Mouse (Mus musculus) bone marrow, adult 2 months (tissue): ENCODE data around the gene Pdpr. TPM values are rescaled to one million over a fixed set of nuclear protein-coding genes. Genes with fewer than 3 reads are reported as not detected.
A peak's percentile ranks its signal among the peaks of the same experiment; 100 is the strongest.
"Not testable (repeated sequence)": the region's sequence is repeated elsewhere in the genome, so short reads cannot be mapped to it uniquely, and the experiment has no call there.

ENCODE experiments used
- H3K27ac ChIP-seq: fragments of 200-500 bp; 2 replicates; pipeline ENCODE4 v1.5.1; 2012; ENCODE audit warnings: low read depth, mild to moderate bottlenecking, control low read depth, inconsistent platforms, low read length; ENCODE audit not compliant: control insufficient read depth, poor library complexity, insufficient read depth
- H3K4me1 ChIP-seq: fragments of 200-500 bp; 2 replicates; pipeline ENCODE4 v1.6.1; 2011; ENCODE audit warnings: low read length; ENCODE audit not compliant: control insufficient read depth, insufficient read depth
- H3K4me3 ChIP-seq: fragments of 200-500 bp; replicated peaks from 2 replicates; pipeline ENCODE3; 2011; ENCODE audit warnings: mild to moderate bottlenecking, low read depth, low read length, control low read depth; ENCODE audit not compliant: control insufficient read depth
- CTCF ChIP-seq: fragments of 200-500 bp; IDR thresholded peaks from 2 replicates; pipeline ENCODE4 v1.5.1; 2011; ENCODE audit warnings: low read length, control low read depth; ENCODE audit not compliant: control insufficient read depth, insufficient read depth
- POLR2A ChIP-seq: fragments of 200-500 bp; IDR thresholded peaks from 2 replicates; pipeline ENCODE4 v1.6.1; 2011; ENCODE audit warnings: low read depth, mild to moderate bottlenecking, control low read depth, low read length, borderline replicate concordance; ENCODE audit not compliant: control insufficient read depth
- WGBS: fragments of 180-500 bp; shearing (Covaris S2); methylation state at CpG from one replicate; pipeline ENCODE4 v1.1.7; 2018; 5-methylcytosine and 5-hydroxymethylcytosine counted together
- polyA plus RNA-seq: library from polyadenylated mRNA; stranded (reverse); fragments of >200 nt; gene quantifications from 2 replicates; pipeline ENCODE4 v1.2.4, GENCODE M21; 2011; ENCODE audit warnings: low replicate concordance; ENCODE audit not compliant: missing spikeins, insufficient read depth, insufficient read length

The Pdpr gene
- polyA plus RNA-seq, 1 experiment = 2.3 TPM

GRCm38 (mm10) chr8:111058946-111059572 is 35.4 kb upstream of the Pdpr start:
- H3K4me1 ChIP-seq = no peaks in the 10 kb centered on the region; the same call in 1 of the 2 replicates

GRCm38 (mm10) chr8:111061688-111062071 is 32.8 kb upstream of the Pdpr start:
- 3% methylated on average over 14 of the region's 14 CpGs for WGBS
- Histone ChIP-seq H3K4me1 (no peaks in the 10 kb centered on the region; the same call in 1 of the 2 replicates), H3K27ac (no peak overlapping the region), H3K4me3 (peak overlapping the region; percentile 91)
- TF ChIP-seq POLR2A (no peak), CTCF (no peak)

More at GRCm38 (mm10) chr8:111058946-111059572, 35.4 kb upstream of the Pdpr start:
- 57% methylated on average over 2 of the region's 2 CpGs for WGBS
- Histone ChIP-seq H3K27ac (no peak overlapping the region), H3K4me3 (no peak overlapping the region)
- no peak for TF ChIP-seq POLR2A
- no peak for TF ChIP-seq CTCF

GRCm38 (mm10) chr8:111062072-111062757 is 32.2 kb upstream of the Pdpr start:
- WGBS = 1% methylated on average over 27 of the region's 27 CpGs
- TF ChIP-seq POLR2A (no peak), CTCF (no peak)
- H3K4me3 ChIP-seq = peak overlapping the region; percentile 91

GRCm38 (mm10) chr8:111062893-111063292 is 31.5 kb upstream of the Pdpr start:
- no peak overlapping the region for H3K4me3 ChIP-seq
- 64% methylated on average over 2 of the region's 2 CpGs for WGBS
- no peaks in the 10 kb centered on the region; the same call in 1 of the 2 replicates for H3K4me1 ChIP-seq
- H3K27ac ChIP-seq = no peak overlapping the region
- TF ChIP-seq POLR2A = no peak
- no peak for TF ChIP-seq CTCF

More at GRCm38 (mm10) chr8:111062072-111062757, 32.2 kb upstream of the Pdpr start:
- H3K27ac ChIP-seq = peak overlapping the region; percentile 6; the same call in 1 of the 2 replicates
- H3K4me1 ChIP-seq = no peaks in the 10 kb centered on the region; the same call in 1 of the 2 replicates

GRCm38 (mm10) chr8:111066308-111066707 is 28.1 kb upstream of the Pdpr start:
- TF ChIP-seq CTCF = no peak
- TF ChIP-seq POLR2A = no peak
- WGBS = 63% methylated on average over 4 of the region's 4 CpGs
- no peaks in the 10 kb centered on the region; the same call in 1 of the 2 replicates for H3K4me1 ChIP-seq
- no peak overlapping the region for H3K4me3 ChIP-seq
- no peak overlapping the region for H3K27ac ChIP-seq

- no peak overlapping the region for H3K27ac ChIP-seq
- no peak for TF ChIP-seq CTCF
- no peak for TF ChIP-seq POLR2A
- H3K4me1 ChIP-seq = no peaks in the 10 kb centered on the region
- no peak overlapping the region for H3K4me3 ChIP-seq
- WGBS = 49% methylated on average over 10 of the region's 10 CpGs
These were observed 27.0 kb upstream of the Pdpr start for GRCm38 (mm10) chr8:111067439-111067838.

- not testable (repeated sequence) for H3K4me3 ChIP-seq, H3K27ac ChIP-seq, H3K4me1 ChIP-seq
- WGBS = 74% methylated on average over 9 of the region's 9 CpGs
These were observed 25.8 kb upstream of the Pdpr start for GRCm38 (mm10) chr8:111068660-111069059.

GRCm38 (mm10) chr8:111075926-111076325 is 18.5 kb upstream of the Pdpr start:
- H3K4me1 ChIP-seq = no peaks in the 10 kb centered on the region; the same call in 1 of the 2 replicates
- TF ChIP-seq POLR2A (no peak), CTCF (no peak)
- H3K4me3 ChIP-seq = no peak overlapping the region
- 86% methylated on average over 3 of the region's 3 CpGs for WGBS
- H3K27ac ChIP-seq = no peak overlapping the region

GRCm38 (mm10) chr8:111079461-111079860 is 15.0 kb upstream of the Pdpr start:
- 59% methylated on average over 5 of the region's 5 CpGs for WGBS
- Histone ChIP-seq H3K4me1 (no peaks in the 10 kb centered on the region; the same call in 1 of the 2 replicates), H3K4me3 (no peak overlapping the region), H3K27ac (no peak overlapping the region)
- TF ChIP-seq POLR2A (no peak), CTCF (no peak)
